Comparison of ENCODE assay signal across 16 mouse cellular contexts in the genomic region with DNA sequence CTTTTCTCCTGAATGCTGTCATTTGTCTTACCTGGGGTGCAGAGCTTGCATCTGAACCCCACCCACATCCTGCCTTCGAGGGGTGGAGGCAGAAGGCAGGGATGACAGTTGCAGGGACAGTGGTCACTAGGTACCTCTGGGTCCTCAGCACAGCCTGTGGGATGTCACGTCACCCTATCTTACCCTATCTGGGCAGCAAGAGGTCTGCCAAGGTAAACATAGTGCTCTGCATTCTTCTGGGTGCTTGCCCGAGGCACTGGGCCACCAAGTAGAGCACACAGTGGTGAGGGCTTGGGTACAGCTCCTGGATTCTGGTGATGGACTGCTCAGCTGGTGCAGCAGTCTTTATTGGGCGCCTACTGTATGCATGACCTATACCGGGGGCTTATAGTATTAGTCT. TPM values are rescaled to one million over a fixed set of nuclear protein-coding genes. Genes with fewer than 3 reads are reported as not detected.
A peak's percentile ranks its signal among the peaks of the same experiment; 100 is the strongest.
DNase-seq lines count a peak whose midpoint lies in the region; ATAC-seq and TF ChIP-seq lines count a peak whose summit lies in the region.
"Had no signal": no experiment of that assay in that cellular context is flagged by ENCODE, and none has a peak within 500 bp of the region (broad histone marks: within the 10 kb centered on the region; RNA-seq: fewer than 3 reads in every experiment).

No protein-coding gene starts in this region.

- no peak for TF ChIP-seq CTCF in gastrocnemius, adult 2 months (IDR thresholded peaks at IDR 0.05)
- no peak for TF ChIP-seq CTCF in liver, postnatal 0 days (IDR thresholded peaks at IDR 0.05; ENCODE audit: low read depth)

- peaks cover 3% of the 10 kb centered on the region; the same call in 1 of the 2 replicates for H3K4me1 ChIP-seq in liver, postnatal 0 days (ENCODE audit: insufficient read depth)
- peaks cover 14% of the 10 kb centered on the region; the same call in 1 of the 2 replicates for H3K4me1 ChIP-seq in liver, embryonic 11.5 days (replicated peaks; ENCODE audit: control insufficient read depth, insufficient read depth, low read length)
- H3K4me1 ChIP-seq in brown adipose tissue, adult 24 weeks (ENCODE audit: control insufficient read depth, insufficient read depth, insufficient read length, low read length), result peaks cover 50% of the 10 kb centered on the region
- peaks cover 83% of the 10 kb centered on the region for H3K4me1 ChIP-seq in limb, embryonic 13.5 days

- ATAC-seq in liver, postnatal 0 days, result no peak
- ATAC-seq in liver, embryonic 11.5 days (replicated peaks; ENCODE audit: low FRiP score), result no peak
- ATAC-seq in limb, embryonic 13.5 days (ENCODE audit: low FRiP score, low read depth), result no peak
- ATAC-seq: CD4-positive, CD25-positive, alpha-beta regulatory T cell, adult 4 months; intestine, postnatal 0 days; midbrain, embryonic 13.5 days had no signal

- no peaks in the 10 kb centered on the region for H3K36me3 ChIP-seq in liver, postnatal 0 days (replicated peaks; ENCODE audit: insufficient read depth, low read length)
- H3K36me3 ChIP-seq in liver, embryonic 11.5 days (ENCODE audit: control insufficient read depth, insufficient read depth, low read length), result no peaks in the 10 kb centered on the region
- H3K36me3 ChIP-seq in limb, embryonic 13.5 days, result no peaks in the 10 kb centered on the region
- H3K36me3 ChIP-seq: heart, embryonic 10.5 days had no signal

- DNase-seq in gastrocnemius, adult 2 months, result peak; percentile 54
- no peak for DNase-seq in gastrocnemius, postnatal 4 days (ENCODE audit: low spot score in 2 of 2)
- no peak for DNase-seq in liver, postnatal 0 days
- no peak for DNase-seq in liver, embryonic 11.5 days (ENCODE audit: low spot score)
- no peak for DNase-seq in layer of hippocampus, adult 8-10 months (ENCODE audit: low spot score in 2 of 2)
- DNase-seq: cerebellum, adult 8-10 months; embryo, embryonic 11 days; kidney, postnatal 14 days; right cerebral cortex, postnatal 4 days had no signal

- H3K27ac ChIP-seq in gastrocnemius, adult 2 months, result peak overlapping the region; percentile 75
- 0 out of 2 replicates have a peak overlapping the region, but pooled peaks have one; percentile 18 for H3K27ac ChIP-seq in liver, postnatal 0 days (ENCODE audit: low read depth)
- H3K27ac ChIP-seq in liver, embryonic 11.5 days (ENCODE audit: low read depth, low read length), result no peak overlapping the region
- H3K27ac ChIP-seq in brown adipose tissue, adult 24 weeks (replicated peaks; ENCODE audit: low read depth, low read length), result peak overlapping the region; percentile 18
- H3K27ac ChIP-seq in limb, embryonic 13.5 days, result peak overlapping the region; percentile 83; the same call in 1 of the 2 replicates
- H3K27ac ChIP-seq: heart, embryonic 10.5 days had no signal

- 47% methylated on average over 5 of the region's 5 CpGs for WGBS in liver, postnatal 0 days (ENCODE audit: insufficient replicate concordance)
- WGBS in liver, embryonic 11.5 days, result 67% methylated on average over 5 of the region's 5 CpGs
- WGBS in limb, embryonic 13.5 days, result 76% methylated on average over 5 of the region's 5 CpGs

- no peak overlapping the region for H3K4me2 ChIP-seq in liver, postnatal 0 days (ENCODE audit: low read depth, low read length)
- no peak overlapping the region for H3K4me2 ChIP-seq in liver, embryonic 11.5 days
- no peak overlapping the region for H3K4me2 ChIP-seq in limb, embryonic 13.5 days (replicated peaks)
- H3K4me2 ChIP-seq: midbrain, embryonic 13.5 days had no signal

- H3K4me3 ChIP-seq in gastrocnemius, adult 2 months, result no peak overlapping the region
- H3K4me3 ChIP-seq in liver, postnatal 0 days (ENCODE audit: low read depth, low read length), result no peak overlapping the region
- H3K4me3 ChIP-seq in liver, embryonic 11.5 days (ENCODE audit: low read depth, low read length), result no peak overlapping the region
- no peak overlapping the region for H3K4me3 ChIP-seq in brown adipose tissue, adult 24 weeks (ENCODE audit: insufficient read depth, low read depth, low read length)
- H3K4me3 ChIP-seq in limb, embryonic 13.5 days, result no peak overlapping the region
- H3K4me3 ChIP-seq: erythroblast, embryonic 14.5 days; heart, embryonic 10.5 days; midbrain, embryonic 13.5 days had no signal

- intact Hi-C loops in gastrocnemius, adult 2 months (cut with DNase I), result loop anchor here (5.0 kb wide), 1 partner anchor 38 kb away; no protein-coding TSS in a partner anchor

- peaks cover 2% of the 10 kb centered on the region; the same call in 1 of the 2 replicates for H3K27me3 ChIP-seq in liver, postnatal 0 days (ENCODE audit: insufficient read depth, low read length)
- peaks cover 9% of the 10 kb centered on the region; the same call in 1 of the 2 replicates for H3K27me3 ChIP-seq in liver, embryonic 11.5 days (replicated peaks; ENCODE audit: control insufficient read depth, insufficient read depth, low read length)
- H3K27me3 ChIP-seq in limb, embryonic 13.5 days, result no peaks in the 10 kb centered on the region

- no peaks in the 10 kb centered on the region for H3K9me3 ChIP-seq in liver, postnatal 0 days (ENCODE audit: low read length)
- no peaks in the 10 kb centered on the region for H3K9me3 ChIP-seq in liver, embryonic 11.5 days (ENCODE audit: control insufficient read depth, low read length)
- H3K9me3 ChIP-seq in limb, embryonic 13.5 days, result no peaks in the 10 kb centered on the region
- H3K9me3 ChIP-seq: heart, embryonic 10.5 days; midbrain, embryonic 13.5 days had no signal

- H3K9ac ChIP-seq in liver, postnatal 0 days (replicated peaks), result no peak overlapping the region
- H3K9ac ChIP-seq in liver, embryonic 11.5 days (ENCODE audit: low read depth, low read length), result no peak overlapping the region
- no peak overlapping the region for H3K9ac ChIP-seq in limb, embryonic 13.5 days
- H3K9ac ChIP-seq: midbrain, embryonic 13.5 days had no signal

- TF ChIP-seq EP300 in liver, postnatal 0 days (IDR thresholded peaks at IDR 0.05; ENCODE audit: low read depth), result no peak

RNA-seq across cellular contexts. Expression of a gene that starts 7.2 kb away (rescaled TPM):
- total RNA-seq in gastrocnemius, adult 2 months (2021), result 10 to 100 TPM in 1 of 2 experiments, 1 to 10 TPM in 1; 8.5 to 12.5 TPM
- total RNA-seq in gastrocnemius, postnatal 4 days (2021), result 10 to 100 TPM; 36.6 to 46.8 TPM
- polyA plus RNA-seq in liver, postnatal 0 days (2015; fragmentation: Nextera tagmentation; extraction: Ambion mirVana), result 8.7 TPM in 2 replicates
- 11.4 and 12.1 TPM in 2 replicates for polyA plus RNA-seq in liver, embryonic 11.5 days (2014; fragmentation: Nextera tagmentation; extraction: Ambion mirVana)
- 7.9 and 12.0 TPM in 2 replicates for polyA plus RNA-seq in brown adipose tissue, adult 24 weeks (2012; ENCODE audit: insufficient read depth, insufficient read length, missing spikeins)
- 38.6 and 42.6 TPM in 2 replicates for polyA plus RNA-seq in limb, embryonic 13.5 days (2015; fragmentation: Nextera tagmentation; extraction: Ambion mirVana)
- total RNA-seq in layer of hippocampus, adult 8-10 months (2022), result 100 to 1,000 TPM; 146 to 169 (median 150) TPM
